Mouse (Mus musculus) E14TG2a.4 (cell line): Measurements from ENCODE around the gene Ntn1.

Experiments
- H3K27me3 ChIP-seq: 2 replicates; pipeline ENCODE4 v1.6.1; 2014; ENCODE audit warnings: low read length, control low read depth; ENCODE audit not compliant: insufficient read depth
- H3K36me3 ChIP-seq: 2 replicates; pipeline ENCODE4 v1.6.1; 2014; ENCODE audit warnings: low read length, control low read depth; ENCODE audit not compliant: insufficient read depth
- H3K4me1 ChIP-seq: replicated peaks from 2 replicates; pipeline ENCODE4 v1.6.1; 2014; ENCODE audit warnings: low read depth, low read length, control low read depth
- H3K4me3 ChIP-seq: replicated peaks from 2 replicates; pipeline ENCODE4 v1.5.1; 2014; ENCODE audit warnings: mild to moderate bottlenecking, low read length
- H3K9me3 ChIP-seq: 2 replicates; pipeline ENCODE4 v1.6.1; 2014; ENCODE audit warnings: low read length, control low read depth
- CTCF ChIP-seq: conservative IDR thresholded peaks from 2 replicates; pipeline ENCODE4 v1.5.1; 2014; ENCODE audit warnings: low read length
- NANOG ChIP-seq: IDR thresholded peaks from 2 replicates; pipeline ENCODE4 v1.6.1; 2014; ENCODE audit warnings: borderline replicate concordance, low read length, mixed read lengths
- POU5F1 ChIP-seq: IDR thresholded peaks from 2 replicates; pipeline ENCODE4 v1.6.1; 2014; ENCODE audit warnings: low read length, borderline replicate concordance

Ntn1 gene

GRCm38 (mm10) chr11:68324863-68325262 lies 75.8 kb downstream of the Ntn1 start:
- Histone ChIP-seq H3K4me1 (peaks cover 43% of the 10 kb centered on the region), H3K36me3 (peaks cover 45% of the 10 kb centered on the region), H3K27me3 (no peaks in the 10 kb centered on the region), H3K9me3 (no peaks in the 10 kb centered on the region), H3K4me3 (no peak overlapping the region)
- no peak for TF ChIP-seq NANOG
- no peak for TF ChIP-seq CTCF
- TF ChIP-seq POU5F1 = no peak

GRCm38 (mm10) chr11:68321417-68321816 lies 79.2 kb downstream of the Ntn1 start:
- Histone ChIP-seq H3K4me1 (peaks cover 39% of the 10 kb centered on the region), H3K36me3 (peaks cover 64% of the 10 kb centered on the region), H3K9me3 (peaks cover 4% of the 10 kb centered on the region), H3K27me3 (no peaks in the 10 kb centered on the region), H3K4me3 (no peak overlapping the region)
- TF ChIP-seq POU5F1 = no peak
- TF ChIP-seq CTCF = no peak
- TF ChIP-seq NANOG = no peak

GRCm38 (mm10) chr11:68315551-68316130 lies 85.0 kb downstream of the Ntn1 start:
- peaks cover 4% of the 10 kb centered on the region for H3K9me3 ChIP-seq
- H3K4me3 ChIP-seq = no peak overlapping the region
- TF ChIP-seq NANOG (no peak), CTCF (no peak), POU5F1 (no peak)
- peaks cover 40% of the 10 kb centered on the region for H3K4me1 ChIP-seq
- H3K27me3 ChIP-seq = no peaks in the 10 kb centered on the region
- peaks cover 59% of the 10 kb centered on the region for H3K36me3 ChIP-seq

GRCm38 (mm10) chr11:68313861-68314260 lies 86.8 kb downstream of the Ntn1 start:
- TF ChIP-seq NANOG (no peak), CTCF (no peak), POU5F1 (no peak)
- Histone ChIP-seq H3K27me3 (no peaks in the 10 kb centered on the region), H3K36me3 (peaks cover 48% of the 10 kb centered on the region; the same call in 1 of the 2 replicates), H3K4me3 (no peak overlapping the region), H3K4me1 (peaks cover 45% of the 10 kb centered on the region), H3K9me3 (peaks cover 4% of the 10 kb centered on the region)

GRCm38 (mm10) chr11:68313065-68313464 lies 87.6 kb downstream of the Ntn1 start:
- Histone ChIP-seq H3K4me1 (peaks cover 52% of the 10 kb centered on the region), H3K9me3 (peaks cover 4% of the 10 kb centered on the region), H3K36me3 (peaks cover 43% of the 10 kb centered on the region; the same call in 1 of the 2 replicates), H3K4me3 (no peak overlapping the region), H3K27me3 (no peaks in the 10 kb centered on the region)
- TF ChIP-seq POU5F1 (no peak), NANOG (no peak), CTCF (no peak)

GRCm38 (mm10) chr11:68308911-68309580 lies 91.6 kb downstream of the Ntn1 start:
- H3K27me3 ChIP-seq = no peaks in the 10 kb centered on the region
- no peak overlapping the region for H3K4me3 ChIP-seq
- H3K4me1 ChIP-seq = peaks cover 59% of the 10 kb centered on the region
- H3K36me3 ChIP-seq = peaks cover 51% of the 10 kb centered on the region
- no peaks in the 10 kb centered on the region for H3K9me3 ChIP-seq
- TF ChIP-seq POU5F1 (no peak), CTCF (no peak), NANOG (no peak)

GRCm38 (mm10) chr11:68305997-68306396 lies 94.6 kb downstream of the Ntn1 start:
- Histone ChIP-seq H3K27me3 (no peaks in the 10 kb centered on the region), H3K4me1 (peaks cover 42% of the 10 kb centered on the region), H3K4me3 (no peak overlapping the region), H3K9me3 (peaks cover 12% of the 10 kb centered on the region), H3K36me3 (peaks cover 53% of the 10 kb centered on the region)
- TF ChIP-seq POU5F1 = no peak
- TF ChIP-seq CTCF = no peak
- TF ChIP-seq NANOG = no peak

GRCm38 (mm10) chr11:68302323-68302722 lies 98.3 kb downstream of the Ntn1 start:
- H3K36me3 ChIP-seq = peaks cover 53% of the 10 kb centered on the region
- no peaks in the 10 kb centered on the region for H3K27me3 ChIP-seq
- H3K4me1 ChIP-seq = peaks cover 27% of the 10 kb centered on the region
- TF ChIP-seq NANOG (no peak), CTCF (no peak), POU5F1 (no peak)
- H3K9me3 ChIP-seq = peaks cover 12% of the 10 kb centered on the region
- no peak overlapping the region for H3K4me3 ChIP-seq
